Mouse (Mus musculus) heart, postnatal 25 days (tissue): ENCODE results near the gene Nck1. TPM values are rescaled to one million over a fixed set of nuclear protein-coding genes. Genes with fewer than 3 reads are reported as not detected.

ENCODE experiments used
- DNase-seq: peaks from one replicate; pipeline ENCODE4 v3.0.0; 2022; ENCODE audit warnings: low spot score
- intact Hi-C: fragments of 180-260 bp; cut with DNase I; formaldehyde crosslinking; loops from one replicate; pipeline ENCODE4 v1.15.1; 2025
- total RNA-seq, 2 experiments: library from RNA; stranded (reverse); gene quantifications; 2 replicates each; pipeline ENCODE4 v1.2.3; 2021

The Nck1 gene
- total RNA-seq, 2 experiments from 2014 or later = 44.9 to 51.9 TPM

GRCm38 (mm10) chr9:100544948-100545714 is 803 bp downstream of the Nck1 start:
- DNase-seq = no peak
- intact Hi-C loops = loop anchor here (1.0 to 10.0 kb wide), 6 partner anchors 24 to 530 kb away; partner anchors contain the start of gene Msl2

GRCm38 (mm10) chr9:100535618-100536262 is 10.2 kb downstream of the Nck1 start:
- DNase-seq = no peak
- intact Hi-C loops = no loop called here

- intact Hi-C loops = no loop called here
- DNase-seq = no peak
These were observed 11.2 kb downstream of the Nck1 start for GRCm38 (mm10) chr9:100534686-100535085.

GRCm38 (mm10) chr9:100532847-100533505 is 13.0 kb downstream of the Nck1 start:
- no peak for DNase-seq
- intact Hi-C loops = no loop called here

- DNase-seq = no peak
- intact Hi-C loops = no loop called here
These were observed 14.6 kb downstream of the Nck1 start for GRCm38 (mm10) chr9:100531296-100531695.

GRCm38 (mm10) chr9:100525225-100525624 is 20.7 kb downstream of the Nck1 start:
- no peak for DNase-seq
- intact Hi-C loops = no loop called here

GRCm38 (mm10) chr9:100522029-100522428 is 23.9 kb downstream of the Nck1 start:
- intact Hi-C loops = loop anchor here (5.0 kb wide), 1 partner anchor 395 kb away; no protein-coding TSS in a partner anchor
- no peak for DNase-seq

- DNase-seq = peak; percentile 7
- intact Hi-C loops = loop anchor here (2.0 to 5.0 kb wide), 4 partner anchors 24 to 397 kb away; partner anchors contain the start of gene Slc35g2
These were observed 25.3 kb downstream of the Nck1 start for GRCm38 (mm10) chr9:100520586-100520985.

- DNase-seq = no peak
- intact Hi-C loops = loop anchor here (2.0 to 5.0 kb wide), 4 partner anchors 25 to 397 kb away; partner anchors contain the start of gene Slc35g2
These were observed 25.9 kb downstream of the Nck1 start for GRCm38 (mm10) chr9:100520012-100520411.

GRCm38 (mm10) chr9:100507581-100507980 is 38.4 kb downstream of the Nck1 start:
- no peak for DNase-seq
- intact Hi-C loops = loop anchor here (1.0 to 5.0 kb wide), 2 partner anchors 36 to 40 kb away; partner anchors contain the start of gene Nck1

- peak; percentile 48 for DNase-seq
- intact Hi-C loops = loop anchor here (1.0 to 5.0 kb wide), 2 partner anchors 35 to 41 kb away; partner anchors contain the start of gene Nck1
These were observed 39.3 kb downstream of the Nck1 start for GRCm38 (mm10) chr9:100506652-100507051.

GRCm38 (mm10) chr9:100505498-100505897 is 40.4 kb downstream of the Nck1 start:
- intact Hi-C loops = loop anchor here (5.0 kb wide), 1 partner anchor 42 kb away; the partner anchor contains the start of gene Nck1

GRCm38 (mm10) chr9:100493611-100494261 is 52.2 kb downstream of the Nck1 start:
- intact Hi-C loops = loop anchor here (2.0 kb wide), 1 partner anchor 39 kb away; no protein-coding TSS in a partner anchor
- DNase-seq = no peak

More at GRCm38 (mm10) chr9:100505498-100505897, 40.4 kb downstream of the Nck1 start:
- no peak for DNase-seq

- intact Hi-C loops = no loop called here
- DNase-seq = no peak
These were observed 54.5 kb downstream of the Nck1 start for GRCm38 (mm10) chr9:100491424-100491823.

GRCm38 (mm10) chr9:100488969-100489368 is 57.0 kb downstream of the Nck1 start:
- DNase-seq = no peak
- intact Hi-C loops = no loop called here

GRCm38 (mm10) chr9:100488056-100488713 is 57.7 kb downstream of the Nck1 start:
- intact Hi-C loops = no loop called here
- no peak for DNase-seq

GRCm38 (mm10) chr9:100486431-100486830 is 59.5 kb downstream of the Nck1 start, which contains the start of gene Il20rb:
TSS of gene Il20rb (minus strand) at chr9:100486788.
- no peak for DNase-seq
- intact Hi-C loops = no loop called here

GRCm38 (mm10) chr9:100483318-100483717 is 62.6 kb downstream of the Nck1 start:
- no peak for DNase-seq
- intact Hi-C loops = no loop called here

GRCm38 (mm10) chr9:100481626-100482025 is 64.3 kb downstream of the Nck1 start:
- no peak for DNase-seq
- intact Hi-C loops = no loop called here
